Mouse (Mus musculus): Measurements from ENCODE around the gene Stx19. TPM values are rescaled to one million over a fixed set of nuclear protein-coding genes. Genes with fewer than 3 reads are reported as not detected.
A peak's percentile ranks its signal among the peaks of the same experiment; 100 is the strongest.

The Stx19 gene
- total and polyA plus RNA-seq, 3 experiments, result 0.11 TPM; not detected in 2

- Histone ChIP-seq H3K27ac (ENCODE audit: insufficient read depth, low read depth) (no peak overlapping the region), H3K27me3 (replicated peaks) (no peaks in the 10 kb centered on the region), H3K9ac (ENCODE audit: insufficient read depth, low read depth) (no peak overlapping the region), H3K4me2 (ENCODE audit: insufficient read depth, low read depth, poor library complexity, severe bottlenecking) (no peak overlapping the region), H3K4me1 (ENCODE audit: control insufficient read depth in 1 of 2, insufficient read depth in 2 of 2) (peaks cover 0 to 18% of the 10 kb centered on the region in 2 experiments; a peak in 2 of 4 replicates), H3K79me2 (replicated peaks; ENCODE audit: control insufficient read depth, extremely low read depth, insufficient read depth, poor library complexity, severe bottlenecking) (no peaks in the 10 kb centered on the region), H3K9me3 (replicated peaks; ENCODE audit: low read length) (no peaks in the 10 kb centered on the region), H3K4me3 (replicated peaks in 1 of 3; ENCODE audit: low read depth in 2 of 3, low read length in 2 of 3, poor library complexity in 1 of 3) (no peak overlapping the region), H3K36me3 (replicated peaks in 1 of 2; ENCODE audit: control insufficient read depth in 1 of 2, insufficient read depth in 1 of 2, low read length in 1 of 2) (peaks cover 37 to 81% of the 10 kb centered on the region in 2 experiments)
- in situ Hi-C loops (cut with MboI; ENCODE audit: low pct_ligation_motif_present, low pct_unique_long_range_greater_than_20kb, low sequenced_read_pairs) (no loop called here), dilution Hi-C loops (cut with MboI; ENCODE audit: extremely low pct_ligation_motif_present, extremely low pct_unique_long_range_greater_than_20kb, low sequenced_read_pairs) (no loop called here)
- no peak for TF ChIP-seq ZNF384 (IDR thresholded peaks at IDR 0.05; ENCODE audit: low read depth, low read length)
- TF ChIP-seq E2F4 (IDR thresholded peaks at IDR 0.05; ENCODE audit: insufficient replicate concordance, low read depth, low read length), result no peak
- no peak for TF ChIP-seq MAX (IDR thresholded peaks at IDR 0.05; ENCODE audit: low read length)
- DNase-seq (ENCODE audit: extremely low read depth), result no peak
These were observed 38.4 kb upstream of the Stx19 start for GRCm38 (mm10) chr16:62776034-62776433.

- H3K9ac ChIP-seq (ENCODE audit: insufficient read depth, low read depth), result no peak overlapping the region
- H3K27me3 ChIP-seq (replicated peaks), result no peaks in the 10 kb centered on the region
- in situ Hi-C loops (cut with MboI; ENCODE audit: low pct_ligation_motif_present, low pct_unique_long_range_greater_than_20kb, low sequenced_read_pairs), result no loop called here
- no peak for TF ChIP-seq ZKSCAN1 (IDR thresholded peaks at IDR 0.05; ENCODE audit: borderline replicate concordance, low read depth, low read length)
- no peak for TF ChIP-seq USF2 (conservative IDR thresholded peaks at IDR 0.05; ENCODE audit: low read depth, low read length)
- no peak for TF ChIP-seq NELFE (IDR thresholded peaks at IDR 0.05; ENCODE audit: low read depth, low read length)
- no peak for TF ChIP-seq PAX5 (IDR thresholded peaks at IDR 0.05; ENCODE audit: low read length)
- no peak for TF ChIP-seq TCF12 (IDR thresholded peaks at IDR 0.05; ENCODE audit: low read depth, low read length)
- no peak for TF ChIP-seq IRF4 (IDR thresholded peaks at IDR 0.05; ENCODE audit: low read depth, low read length)
- TF ChIP-seq MXI1 (IDR thresholded peaks at IDR 0.05; ENCODE audit: low read depth, low read length), result no peak
- no peak for TF ChIP-seq CHD1 (IDR thresholded peaks at IDR 0.05; ENCODE audit: low read depth, low read length)
- no peak for TF ChIP-seq SIN3A (IDR thresholded peaks at IDR 0.05; ENCODE audit: low read length)
- TF ChIP-seq POLR2AphosphoS2 (IDR thresholded peaks at IDR 0.05; ENCODE audit: low read depth, low read length), result no peak
- no peak for TF ChIP-seq E2F4 (IDR thresholded peaks at IDR 0.05; ENCODE audit: insufficient replicate concordance, low read depth, low read length)
- peaks cover 2% of the 10 kb centered on the region; the same call in 1 of the 2 replicates for H3K79me2 ChIP-seq (replicated peaks; ENCODE audit: control insufficient read depth, extremely low read depth, insufficient read depth, poor library complexity, severe bottlenecking)
- H3K36me3 ChIP-seq (replicated peaks in 1 of 2; ENCODE audit: control insufficient read depth in 1 of 2, insufficient read depth in 1 of 2, low read length in 1 of 2), result peaks cover 30 to 82% of the 10 kb centered on the region in 2 experiments
- H3K4me3 ChIP-seq (replicated peaks in 1 of 3; ENCODE audit: low read depth in 2 of 3, low read length in 2 of 3, poor library complexity in 1 of 3), result no peak overlapping the region
- H3K4me2 ChIP-seq (ENCODE audit: insufficient read depth, low read depth, poor library complexity, severe bottlenecking), result no peak overlapping the region
- no peaks in the 10 kb centered on the region for H3K9me3 ChIP-seq (replicated peaks; ENCODE audit: low read length)
- no peak for DNase-seq (ENCODE audit: extremely low read depth)
- no peak overlapping the region for H3K27ac ChIP-seq (ENCODE audit: insufficient read depth, low read depth)
- dilution Hi-C loops (cut with MboI; ENCODE audit: extremely low pct_ligation_motif_present, extremely low pct_unique_long_range_greater_than_20kb, low sequenced_read_pairs), result no loop called here
- peaks cover 0 to 29% of the 10 kb centered on the region in 2 experiments; a peak in 2 of 4 replicates for H3K4me1 ChIP-seq (ENCODE audit: control insufficient read depth in 1 of 2, insufficient read depth in 2 of 2)
These were observed 36.2 kb upstream of the Stx19 start for GRCm38 (mm10) chr16:62778282-62778681.

GRCm38 (mm10) chr16:62782229-62782628 is 32.2 kb upstream of the Stx19 start:
- no peak overlapping the region for H3K27ac ChIP-seq (ENCODE audit: insufficient read depth, low read depth)
- peak; percentile 61 for DNase-seq (ENCODE audit: extremely low read depth)
- dilution Hi-C loops (cut with MboI; ENCODE audit: extremely low pct_ligation_motif_present, extremely low pct_unique_long_range_greater_than_20kb, low sequenced_read_pairs), result no loop called here

More at GRCm38 (mm10) chr16:62782229-62782628, 32.2 kb upstream of the Stx19 start:
- Histone ChIP-seq H3K27me3 (replicated peaks) (no peaks in the 10 kb centered on the region), H3K4me1 (ENCODE audit: control insufficient read depth in 1 of 2, insufficient read depth in 2 of 2) (peaks cover 6 to 55% of the 10 kb centered on the region in 2 experiments), H3K9ac (ENCODE audit: insufficient read depth, low read depth) (no peak overlapping the region), H3K36me3 (replicated peaks in 1 of 2; ENCODE audit: control insufficient read depth in 1 of 2, insufficient read depth in 1 of 2, low read length in 1 of 2) (peaks cover 21 to 66% of the 10 kb centered on the region in 2 experiments), H3K4me3 (replicated peaks in 1 of 3; ENCODE audit: low read depth in 2 of 3, low read length in 2 of 3, poor library complexity in 1 of 3) (no peak overlapping the region), H3K79me2 (replicated peaks; ENCODE audit: control insufficient read depth, extremely low read depth, insufficient read depth, poor library complexity, severe bottlenecking) (peaks cover 21% of the 10 kb centered on the region), H3K4me2 (ENCODE audit: insufficient read depth, low read depth, poor library complexity, severe bottlenecking) (no peak overlapping the region), H3K9me3 (replicated peaks; ENCODE audit: low read length) (no peaks in the 10 kb centered on the region)
- peak; percentile 44 for TF ChIP-seq RAD21 (IDR thresholded peaks at IDR 0.05; ENCODE audit: low read depth, low read length)
- TF ChIP-seq CHD1 (IDR thresholded peaks at IDR 0.05; ENCODE audit: low read depth, low read length), result no peak
- no peak for TF ChIP-seq JUN (IDR thresholded peaks at IDR 0.05; ENCODE audit: insufficient read depth, low read depth, low read length)
- TF ChIP-seq CHD2 (IDR thresholded peaks at IDR 0.05; ENCODE audit: low read length), result no peak
- TF ChIP-seq CTCF (conservative IDR thresholded peaks at IDR 0.05 in 1 of 2, IDR thresholded peaks at IDR 0.05 in 1 of 2; ENCODE audit: low read depth in 2 of 2, low read length in 2 of 2), result peak; percentile 47 to 71; a peak in 3 of 4 replicates
- TF ChIP-seq ZNF384 (IDR thresholded peaks at IDR 0.05; ENCODE audit: low read depth, low read length), result no peak
- TF ChIP-seq SMC3 (IDR thresholded peaks at IDR 0.05; ENCODE audit: low read depth, low read length), result peak; percentile 54
- no peak for TF ChIP-seq ELF1 (IDR thresholded peaks at IDR 0.05; ENCODE audit: low read depth, low read length)
- TF ChIP-seq ZC3H11A (IDR thresholded peaks at IDR 0.05; ENCODE audit: low read depth, low read length), result no peak
- TF ChIP-seq SIN3A (IDR thresholded peaks at IDR 0.05; ENCODE audit: low read length), result no peak
- no peak for TF ChIP-seq ETS1 (conservative IDR thresholded peaks at IDR 0.05; ENCODE audit: low read depth, low read length)
- TF ChIP-seq MYC (IDR thresholded peaks at IDR 0.05; ENCODE audit: low read depth, low read length), result no peak
- TF ChIP-seq MAFK (IDR thresholded peaks at IDR 0.05; ENCODE audit: insufficient replicate concordance, low read length), result no peak
- no peak for TF ChIP-seq ZKSCAN1 (IDR thresholded peaks at IDR 0.05; ENCODE audit: borderline replicate concordance, low read depth, low read length)
- no peak for TF ChIP-seq USF1 (IDR thresholded peaks at IDR 0.05; ENCODE audit: low read depth, low read length)
- no peak for TF ChIP-seq MAZ (IDR thresholded peaks at IDR 0.05; ENCODE audit: low read depth, low read length)
- TF ChIP-seq POLR2A (IDR thresholded peaks at IDR 0.05; ENCODE audit: low read depth, low read length), result no peak
- in situ Hi-C loops (cut with MboI; ENCODE audit: low pct_ligation_motif_present, low pct_unique_long_range_greater_than_20kb, low sequenced_read_pairs), result no loop called here
